Mouse (Mus musculus): ENCODE results near the gene Gosr2. TPM values are rescaled to one million over a fixed set of nuclear protein-coding genes. Genes with fewer than 3 reads are reported as not detected.
"Not testable (repeated sequence)": the region's sequence is repeated elsewhere in the genome, so short reads cannot be mapped to it uniquely, and the experiment has no call there.

The Gosr2 gene
- total RNA-seq, 2 experiments from 2014 or later, result 74.3 to 84.6 TPM

GRCm38 (mm10) chr11:103691036-103691435, 6.7 kb downstream of the Gosr2 start:
- no peak for DNase-seq
- intact Hi-C loops (cut with DNase I), result no loop called here

- no peak for DNase-seq
- intact Hi-C loops (cut with DNase I), result no loop called here
Measured at GRCm38 (mm10) chr11:103688980-103689378, 8.7 kb downstream of the Gosr2 start.

GRCm38 (mm10) chr11:103688271-103688979, 9.3 kb downstream of the Gosr2 start:
- no peak for DNase-seq
- intact Hi-C loops (cut with DNase I), result no loop called here

- intact Hi-C loops (cut with DNase I), result no loop called here
- no peak for DNase-seq
Measured at GRCm38 (mm10) chr11:103686706-103687105, 11.0 kb downstream of the Gosr2 start.

- intact Hi-C loops (cut with DNase I), result no loop called here
- peak; percentile 56 for DNase-seq
Measured at GRCm38 (mm10) chr11:103685261-103685736, 12.4 kb downstream of the Gosr2 start.

GRCm38 (mm10) chr11:103683667-103684334, 13.9 kb downstream of the Gosr2 start:
- intact Hi-C loops (cut with DNase I), result no loop called here
- no peak for DNase-seq

GRCm38 (mm10) chr11:103677042-103677441, 20.7 kb downstream of the Gosr2 start:
- intact Hi-C loops (cut with DNase I), result not testable (repeated sequence)
- DNase-seq, result peak; percentile 59

- intact Hi-C loops (cut with DNase I), result loop anchor here (2.0 kb wide), 1 partner anchor 35 kb away; no protein-coding TSS in a partner anchor
- peak; percentile 65 for DNase-seq
Measured at GRCm38 (mm10) chr11:103675556-103675955, 22.1 kb downstream of the Gosr2 start.

GRCm38 (mm10) chr11:103666907-103667426, 30.7 kb downstream of the Gosr2 start:
- intact Hi-C loops (cut with DNase I), result no loop called here
- DNase-seq, result no peak

- peak; percentile 95 for DNase-seq
- intact Hi-C loops (cut with DNase I), result no loop called here
Measured at GRCm38 (mm10) chr11:103666181-103666906, 31.4 kb downstream of the Gosr2 start.

GRCm38 (mm10) chr11:103665695-103666094, 32.0 kb downstream of the Gosr2 start:
- DNase-seq, result no peak
- intact Hi-C loops (cut with DNase I), result no loop called here

GRCm38 (mm10) chr11:103663119-103663518, 34.6 kb downstream of the Gosr2 start:
- intact Hi-C loops (cut with DNase I), result no loop called here

GRCm38 (mm10) chr11:103662546-103662945, 35.2 kb downstream of the Gosr2 start:
- no peak for DNase-seq
- intact Hi-C loops (cut with DNase I), result no loop called here

More at GRCm38 (mm10) chr11:103663119-103663518, 34.6 kb downstream of the Gosr2 start:
- DNase-seq, result no peak

- peak; percentile 73 for DNase-seq
- intact Hi-C loops (cut with DNase I), result no loop called here
Measured at GRCm38 (mm10) chr11:103661863-103662262, 35.8 kb downstream of the Gosr2 start.

GRCm38 (mm10) chr11:103658189-103658588, 39.5 kb downstream of the Gosr2 start:
- intact Hi-C loops (cut with DNase I), result no loop called here
- DNase-seq, result peak; percentile 88

- no peak for DNase-seq
- intact Hi-C loops (cut with DNase I), result no loop called here
Measured at GRCm38 (mm10) chr11:103656520-103656919, 41.2 kb downstream of the Gosr2 start.

GRCm38 (mm10) chr11:103653359-103653965, 44.2 kb downstream of the Gosr2 start:
- no peak for DNase-seq
- intact Hi-C loops (cut with DNase I), result no loop called here

- no peak for DNase-seq
- intact Hi-C loops (cut with DNase I), result no loop called here
Measured at GRCm38 (mm10) chr11:103651426-103651825, 46.3 kb downstream of the Gosr2 start.

GRCm38 (mm10) chr11:103649983-103650493, 47.7 kb downstream of the Gosr2 start:
- intact Hi-C loops (cut with DNase I), result no loop called here
- no peak for DNase-seq

- intact Hi-C loops (cut with DNase I), result no loop called here
- DNase-seq, result no peak
Measured at GRCm38 (mm10) chr11:103649301-103649982, 48.3 kb downstream of the Gosr2 start, which contains the start of gene Rprml. Gene Rprml (plus strand): TSS chr11:103649570.
